Mouse (Mus musculus) liver, embryonic 16.5 days (tissue): ENCODE results near the gene Gm815. TPM values are rescaled to one million over a fixed set of nuclear protein-coding genes. Genes with fewer than 3 reads are reported as not detected.

Experiments used
- ATAC-seq: fragments of 200-750 bp; cut with Nextera tagmentation; 2 replicates; pipeline ENCODE4 v1.8.0; 2017; ENCODE audit warnings: low read depth, mild to moderate bottlenecking, moderate number of reproducible peaks, moderate library complexity
- H3K27ac ChIP-seq: fragments of 300-500 bp; sonication (generic); 2 replicates; pipeline ENCODE4 v1.5.1; 2014; ENCODE audit warnings: mild to moderate bottlenecking, low read length
- H3K27me3 ChIP-seq: fragments of 300-500 bp; sonication (generic); 2 replicates; pipeline ENCODE4 v1.6.1; 2014; ENCODE audit warnings: low read depth, low read length, mixed read lengths; ENCODE audit not compliant: control insufficient read depth, insufficient read depth
- H3K36me3 ChIP-seq: fragments of 300-500 bp; sonication (generic); 2 replicates; pipeline ENCODE4 v1.6.1; 2014; ENCODE audit warnings: mild to moderate bottlenecking; ENCODE audit not compliant: control insufficient read depth, insufficient read depth
- H3K4me1 ChIP-seq: fragments of 300-500 bp; sonication (generic); 2 replicates; pipeline ENCODE4 v1.6.1; 2014; ENCODE audit warnings: low read depth, low read length, mixed read lengths; ENCODE audit not compliant: control insufficient read depth
- H3K4me2 ChIP-seq: fragments of 300-500 bp; sonication (generic); 2 replicates; pipeline ENCODE4 v1.6.1; 2014; ENCODE audit warnings: low read depth, low read length, mixed read lengths
- H3K4me3 ChIP-seq: fragments of 300-500 bp; sonication (generic); 2 replicates; pipeline ENCODE4 v1.5.1; 2014; ENCODE audit warnings: low read depth, mild to moderate bottlenecking, low read length
- H3K9ac ChIP-seq: fragments of 300-500 bp; sonication (generic); 2 replicates; pipeline ENCODE4 v1.6.1; 2014; ENCODE audit warnings: low read depth, low read length
- H3K9me3 ChIP-seq: fragments of 300-500 bp; sonication (generic); replicated peaks from 2 replicates; pipeline ENCODE4 v1.6.1; 2016; ENCODE audit warnings: low read length; ENCODE audit not compliant: control insufficient read depth
- whole genome bisulfite sequencing: fragments of 180-500 bp; shearing (Covaris S2); extraction: QIAGEN DNeasy Blood & Tissue Kit; methylation state at CpG from one replicate; pipeline ENCODE4 v1.1.7; 2014; ENCODE audit not compliant: insufficient replicate concordance; 5-methylcytosine and 5-hydroxymethylcytosine counted together
- polyA plus RNA-seq: library from polyadenylated mRNA; unstranded; fragments of >200 nt; fragmentation: Nextera tagmentation; extraction: Ambion mirVana; gene quantifications from 2 replicates; pipeline ENCODE4 v1.2.1, GENCODE M21; 2015

Gm815 gene
- polyA plus RNA-seq, result not detected in 2 replicates

- Histone ChIP-seq H3K9ac (no peak within 1 kb of the TSS), H3K9me3 (no peaks in the 10 kb centered on the region), H3K36me3 (no peaks in the 10 kb centered on the region), H3K4me2 (no peak within 1 kb of the TSS), H3K27me3 (no peaks in the 10 kb centered on the region), H3K4me3 (no peak within 1 kb of the TSS), H3K27ac (no peak within 1 kb of the TSS), H3K4me1 (no peaks in the 10 kb centered on the region)
- ATAC-seq, result no peak
- 56% methylated on average over 6 of the region's 6 CpGs for WGBS
Measured at GRCm38 (mm10) chr19:26885616-26886015, at the start of gene Gm815. TSS of gene Gm815 (plus strand) at chr19:26885881.

- no peak for ATAC-seq
- H3K4me1 ChIP-seq, result no peaks in the 10 kb centered on the region
- H3K36me3 ChIP-seq, result no peaks in the 10 kb centered on the region
- H3K4me3 ChIP-seq, result no peak overlapping the region
- no peak overlapping the region for H3K9ac ChIP-seq
- no peaks in the 10 kb centered on the region for H3K9me3 ChIP-seq
- H3K27ac ChIP-seq, result no peak overlapping the region
- H3K4me2 ChIP-seq, result no peak overlapping the region
- no peaks in the 10 kb centered on the region for H3K27me3 ChIP-seq
- 36% methylated on average over 1 of the region's 1 CpGs for WGBS
Measured at GRCm38 (mm10) chr19:26837626-26838025, 48.1 kb upstream of the Gm815 start.

GRCm38 (mm10) chr19:26843896-26844295 is 41.8 kb upstream of the Gm815 start:
- H3K4me3 ChIP-seq, result no peak overlapping the region
- no peak for ATAC-seq
- H3K9ac ChIP-seq, result no peak overlapping the region
- no peaks in the 10 kb centered on the region for H3K9me3 ChIP-seq
- H3K27ac ChIP-seq, result no peak overlapping the region
- H3K27me3 ChIP-seq, result no peaks in the 10 kb centered on the region
- H3K36me3 ChIP-seq, result no peaks in the 10 kb centered on the region
- H3K4me2 ChIP-seq, result no peak overlapping the region
- WGBS, result 75% methylated on average over 6 of the region's 6 CpGs
- H3K4me1 ChIP-seq, result no peaks in the 10 kb centered on the region; the same call in 1 of the 2 replicates

GRCm38 (mm10) chr19:26844813-26845212 is 40.9 kb upstream of the Gm815 start:
- WGBS, result 42% methylated on average over 8 of the region's 8 CpGs
- Histone ChIP-seq H3K36me3 (no peaks in the 10 kb centered on the region), H3K9ac (no peak overlapping the region), H3K4me3 (no peak overlapping the region), H3K27me3 (no peaks in the 10 kb centered on the region), H3K27ac (no peak overlapping the region), H3K4me1 (no peaks in the 10 kb centered on the region; the same call in 1 of the 2 replicates), H3K4me2 (no peak overlapping the region), H3K9me3 (no peaks in the 10 kb centered on the region)
- no peak for ATAC-seq

- peak; percentile 75 for ATAC-seq
- H3K36me3 ChIP-seq, result no peaks in the 10 kb centered on the region
- H3K4me3 ChIP-seq, result peak overlapping the region; percentile 49
- no peak overlapping the region for H3K27ac ChIP-seq
- H3K4me1 ChIP-seq, result no peaks in the 10 kb centered on the region; the same call in 1 of the 2 replicates
- 1% methylated on average over 16 of the region's 16 CpGs for WGBS
- no peaks in the 10 kb centered on the region for H3K9me3 ChIP-seq
- H3K27me3 ChIP-seq, result no peaks in the 10 kb centered on the region
- no peak overlapping the region for H3K9ac ChIP-seq
- H3K4me2 ChIP-seq, result peak overlapping the region; percentile 40
Measured at GRCm38 (mm10) chr19:26845276-26846016, 40.2 kb upstream of the Gm815 start.

GRCm38 (mm10) chr19:26846017-26846285 is 39.7 kb upstream of the Gm815 start:
- ATAC-seq, result no peak
- peak overlapping the region; percentile 49 for H3K4me3 ChIP-seq
- no peaks in the 10 kb centered on the region; the same call in 1 of the 2 replicates for H3K4me1 ChIP-seq
- 11% methylated on average over 1 of the region's 1 CpGs for WGBS
- no peak overlapping the region for H3K9ac ChIP-seq
- no peak overlapping the region for H3K27ac ChIP-seq
- no peaks in the 10 kb centered on the region for H3K9me3 ChIP-seq
- H3K4me2 ChIP-seq, result peak overlapping the region; percentile 40
- H3K27me3 ChIP-seq, result no peaks in the 10 kb centered on the region
- no peaks in the 10 kb centered on the region for H3K36me3 ChIP-seq

- Histone ChIP-seq H3K9me3 (no peaks in the 10 kb centered on the region), H3K27ac (no peak overlapping the region), H3K4me3 (no peak overlapping the region), H3K4me2 (no peak overlapping the region), H3K27me3 (no peaks in the 10 kb centered on the region), H3K36me3 (no peaks in the 10 kb centered on the region), H3K9ac (no peak overlapping the region), H3K4me1 (no peaks in the 10 kb centered on the region)
- ATAC-seq, result no peak
- WGBS, result 57% methylated on average over 10 of the region's 10 CpGs
Measured at GRCm38 (mm10) chr19:26851017-26851782, 34.5 kb upstream of the Gm815 start.

GRCm38 (mm10) chr19:26852325-26852900 is 33.3 kb upstream of the Gm815 start:
- Histone ChIP-seq H3K4me2 (no peak overlapping the region), H3K9ac (no peak overlapping the region), H3K36me3 (no peaks in the 10 kb centered on the region), H3K4me1 (no peaks in the 10 kb centered on the region), H3K27ac (no peak overlapping the region), H3K9me3 (no peaks in the 10 kb centered on the region), H3K4me3 (no peak overlapping the region), H3K27me3 (no peaks in the 10 kb centered on the region)
- WGBS, result 51% methylated on average over 10 of the region's 10 CpGs
- ATAC-seq, result no peak
